In genomic region chr6:18031509-18032010, GRCm38 (mm10) we compare ENCODE assay signal across 8 mouse cellular contexts. TPM values are rescaled to one million over a fixed set of nuclear protein-coding genes. Genes with fewer than 3 reads are reported as not detected.
DNase-seq lines count a peak whose midpoint lies in the region; ATAC-seq and TF ChIP-seq lines count a peak whose summit lies in the region.

No protein-coding gene starts in this region.

- peak overlapping the region; percentile 93 for H3K4me2 ChIP-seq in forebrain, embryonic 16.5 days (ENCODE audit: low read length)
- peak overlapping the region; percentile 64 for H3K4me2 ChIP-seq in lung, postnatal 0 days (replicated peaks; ENCODE audit: low read depth, low read length)

- DNase-seq in cerebellum, postnatal 36 days, result peak; percentile 5 to 20
- no peak for DNase-seq in cerebellum, adult 9-11 months
- peak; percentile 49 to 67 for DNase-seq in heart, postnatal 36 days
- DNase-seq in kidney, postnatal 4 days, result peak; percentile 66 to 76
- DNase-seq in lung, postnatal 0 days (ENCODE audit: low spot score), result peak; percentile 92
- DNase-seq in ovary, postnatal 10 days (ENCODE audit: low spot score), result peak; percentile 15
- DNase-seq in thymus, postnatal 36 days, result no peak

- H3K9ac ChIP-seq in forebrain, embryonic 16.5 days (replicated peaks; ENCODE audit: low read depth, low read length), result peak overlapping the region; percentile 53
- H3K9ac ChIP-seq in lung, postnatal 0 days (replicated peaks; ENCODE audit: low read depth), result no peak overlapping the region

- peaks cover 23% of the 10 kb centered on the region for H3K4me1 ChIP-seq in forebrain, embryonic 16.5 days (replicated peaks; ENCODE audit: control insufficient read depth, insufficient read depth, low read length)
- peaks cover 3% of the 10 kb centered on the region; the same call in 1 of the 2 replicates for H3K4me1 ChIP-seq in lung, postnatal 0 days (ENCODE audit: insufficient read depth, low read depth, low read length)

- TF ChIP-seq EP300 in lung, postnatal 0 days (IDR thresholded peaks at IDR 0.05), result no peak; the same call in 1 of the 2 replicates

- peak overlapping the region; percentile 50 for H3K4me3 ChIP-seq in forebrain, embryonic 16.5 days (replicated peaks; ENCODE audit: low read length)
- H3K4me3 ChIP-seq in lung, postnatal 0 days (ENCODE audit: low read depth, low read length), result peak overlapping the region; percentile 44

- H3K27me3 ChIP-seq in forebrain, embryonic 16.5 days (replicated peaks; ENCODE audit: control insufficient read depth, insufficient read depth, low read length), result peaks cover 36% of the 10 kb centered on the region
- peaks cover 10% of the 10 kb centered on the region for H3K27me3 ChIP-seq in lung, postnatal 0 days (replicated peaks; ENCODE audit: insufficient read depth, low read length)

- no peaks in the 10 kb centered on the region for H3K9me3 ChIP-seq in forebrain, embryonic 16.5 days (ENCODE audit: control insufficient read depth, low read length)
- H3K9me3 ChIP-seq in lung, postnatal 0 days (ENCODE audit: low read length), result no peaks in the 10 kb centered on the region

- no peaks in the 10 kb centered on the region for H3K36me3 ChIP-seq in forebrain, embryonic 16.5 days (ENCODE audit: control insufficient read depth, insufficient read depth)
- no peaks in the 10 kb centered on the region for H3K36me3 ChIP-seq in lung, postnatal 0 days (ENCODE audit: insufficient read depth, low read length)

- peak; percentile 69 for ATAC-seq in forebrain, embryonic 16.5 days
- ATAC-seq in lung, postnatal 0 days, result peak; percentile 89

- TF ChIP-seq CTCF in lung, postnatal 0 days (IDR thresholded peaks at IDR 0.05), result no peak

- H3K27ac ChIP-seq in forebrain, embryonic 16.5 days (ENCODE audit: low read length), result no peak overlapping the region
- peak overlapping the region; percentile 81 for H3K27ac ChIP-seq in lung, postnatal 0 days (ENCODE audit: low read length)

- intact Hi-C loops in heart, postnatal 36 days (cut with DNase I), result no loop called here

- WGBS in forebrain, embryonic 16.5 days, result 2% methylated on average over 29 of the region's 29 CpGs
- 2% methylated on average over 28 of the region's 29 CpGs for WGBS in lung, postnatal 0 days

RNA-seq across cellular contexts. Expression of gene Wnt2, which starts 1.2 kb away (rescaled TPM):
- 0.17 and 0.29 TPM in 2 replicates for polyA plus RNA-seq in forebrain, embryonic 16.5 days (2015; fragmentation: Nextera tagmentation; extraction: Ambion mirVana)
- total RNA-seq in heart, postnatal 36 days (2021), result under 1 TPM; 0.68 to 0.94 TPM
- polyA plus RNA-seq in lung, postnatal 0 days (2015; fragmentation: Nextera tagmentation; extraction: Ambion mirVana), result 54.6 and 56.1 TPM in 2 replicates

Comparison
In these comparisons a context has a peak if more than half of its experiments do, and no peak if none do; other contexts are left out.
1. DNase-seq: peak in cerebellum, postnatal 36 days (2 of 2), heart, postnatal 36 days (2 of 2), kidney, postnatal 4 days (2 of 2), lung, postnatal 0 days (single experiment) and ovary, postnatal 10 days (single experiment); none in cerebellum, adult 9-11 months (single experiment) and thymus, postnatal 36 days (0 of 2).
2. RNA of gene Wnt2, which starts 1.2 kb away (polyA plus RNA-seq): 54.6 to 56.1 TPM in lung, postnatal 0 days; 0.17 to 0.29 TPM in forebrain, embryonic 16.5 days; every median in the first group is over 10 times any median in the second.